Mouse (Mus musculus): Measurements from ENCODE around the gene Smo.

Smo gene

GRCm38 (mm10) chr6:29776542-29777237 lies 41.4 kb downstream of the Smo start:
- DNase-seq, result no peak

GRCm38 (mm10) chr6:29777238-29777555 lies 41.9 kb downstream of the Smo start:
- DNase-seq, result peak in 1 of 2 experiments; percentile 13

GRCm38 (mm10) chr6:29780082-29780481 lies 44.8 kb downstream of the Smo start:
- DNase-seq, result no peak

DNA sequence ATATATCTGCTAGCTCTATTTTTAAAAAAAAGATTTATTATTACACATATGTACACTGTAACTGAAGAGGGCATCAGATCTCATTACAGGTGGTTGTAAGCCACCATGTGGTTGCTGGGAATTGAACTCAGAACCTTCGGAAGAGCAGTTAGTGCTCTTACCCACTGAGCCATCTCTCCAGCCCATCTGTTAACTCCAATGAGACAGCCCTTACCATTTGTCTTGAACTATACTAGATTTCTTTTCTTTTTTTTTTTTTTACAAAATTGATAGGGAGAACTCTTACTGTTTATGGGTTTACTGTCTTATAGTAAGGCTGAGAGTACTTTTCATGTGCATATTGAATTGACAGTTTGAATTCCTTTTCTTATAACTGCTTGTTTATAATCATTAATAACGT lies 45.3 kb downstream of the Smo start:
- DNase-seq, result no peak

GRCm38 (mm10) chr6:29782239-29782638 lies 46.9 kb downstream of the Smo start:
- no peak for DNase-seq

DNA sequence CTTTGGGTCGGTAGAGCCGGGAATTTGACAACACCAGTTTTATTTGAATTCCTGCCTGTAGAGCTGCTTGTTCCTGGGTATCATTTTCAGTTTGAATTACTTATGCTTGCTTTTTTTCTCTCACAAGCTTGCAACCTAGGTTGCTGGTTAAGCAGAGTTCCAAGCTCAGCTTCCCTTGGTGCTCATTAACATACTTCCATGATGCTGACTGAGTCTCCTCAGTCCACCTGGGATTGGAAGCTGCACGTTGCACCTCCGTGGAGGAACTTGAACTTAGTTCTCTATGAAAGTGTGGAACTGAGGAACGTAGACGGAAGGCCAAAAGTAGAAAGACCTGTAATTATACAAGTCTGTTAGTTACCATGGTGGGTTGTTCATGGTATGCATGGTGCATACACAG lies 48.7 kb downstream of the Smo start:
- DNase-seq, result peak in 1 of 2 experiments; percentile 44

DNA sequence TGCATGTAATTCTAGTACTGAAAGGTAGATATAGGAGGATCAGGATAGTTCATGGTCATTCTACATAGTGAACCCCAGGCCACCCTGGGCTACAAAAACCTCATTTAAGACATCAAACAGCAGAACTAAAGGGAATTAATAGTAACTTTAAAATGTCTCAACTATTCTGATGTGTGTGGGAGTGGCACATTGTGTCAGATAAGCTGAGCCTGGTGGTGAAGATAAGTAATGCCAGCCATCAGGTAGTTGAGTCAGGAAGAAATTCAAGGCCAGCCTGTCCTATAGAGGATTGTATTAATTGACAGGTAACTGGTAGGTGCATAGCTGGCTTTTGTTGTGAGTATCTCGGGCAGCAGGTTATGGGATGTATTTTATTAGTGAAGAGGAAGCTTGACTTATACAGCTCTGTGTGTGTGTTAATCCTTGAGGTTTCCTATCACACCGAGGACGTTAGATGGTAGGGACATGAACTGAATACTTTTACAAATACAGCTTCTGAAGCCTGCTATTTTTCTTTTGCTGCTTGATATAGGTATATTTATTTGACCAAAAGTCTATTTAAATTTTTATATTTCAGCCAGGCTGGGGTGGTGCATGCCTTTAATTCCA lies 49.2 kb downstream of the Smo start:
- DNase-seq, result no peak

- no peak for DNase-seq
Measured at GRCm38 (mm10) chr6:29785759-29786158, 50.5 kb downstream of the Smo start.

DNA sequence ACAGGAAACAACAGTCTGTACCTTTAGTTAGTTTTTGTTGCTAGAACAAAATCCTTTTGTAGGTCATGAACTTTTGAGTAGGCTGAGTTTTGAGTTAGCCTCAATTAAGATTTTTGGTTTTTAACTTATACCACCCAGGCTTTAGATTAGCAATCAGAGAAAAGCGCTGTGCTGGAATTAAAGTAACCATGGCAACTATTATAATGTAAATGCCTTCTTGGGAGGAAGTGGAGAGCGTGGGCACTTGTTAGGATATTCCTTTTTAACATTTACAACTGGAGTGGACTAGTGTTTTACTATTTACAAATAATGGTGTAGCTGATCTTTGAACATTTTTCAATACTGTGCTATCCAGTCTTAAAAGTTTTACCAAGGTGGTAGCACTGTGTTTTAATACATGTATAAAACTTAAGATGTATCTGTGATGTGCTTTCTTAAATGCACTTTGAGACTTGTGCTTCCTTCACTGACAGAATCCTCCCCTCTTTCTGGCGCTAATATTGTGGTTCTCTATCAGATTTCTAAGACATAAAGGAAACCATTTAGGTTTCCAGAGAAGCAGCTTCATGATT lies 53.6 kb downstream of the Smo start:
- no peak for DNase-seq

DNA sequence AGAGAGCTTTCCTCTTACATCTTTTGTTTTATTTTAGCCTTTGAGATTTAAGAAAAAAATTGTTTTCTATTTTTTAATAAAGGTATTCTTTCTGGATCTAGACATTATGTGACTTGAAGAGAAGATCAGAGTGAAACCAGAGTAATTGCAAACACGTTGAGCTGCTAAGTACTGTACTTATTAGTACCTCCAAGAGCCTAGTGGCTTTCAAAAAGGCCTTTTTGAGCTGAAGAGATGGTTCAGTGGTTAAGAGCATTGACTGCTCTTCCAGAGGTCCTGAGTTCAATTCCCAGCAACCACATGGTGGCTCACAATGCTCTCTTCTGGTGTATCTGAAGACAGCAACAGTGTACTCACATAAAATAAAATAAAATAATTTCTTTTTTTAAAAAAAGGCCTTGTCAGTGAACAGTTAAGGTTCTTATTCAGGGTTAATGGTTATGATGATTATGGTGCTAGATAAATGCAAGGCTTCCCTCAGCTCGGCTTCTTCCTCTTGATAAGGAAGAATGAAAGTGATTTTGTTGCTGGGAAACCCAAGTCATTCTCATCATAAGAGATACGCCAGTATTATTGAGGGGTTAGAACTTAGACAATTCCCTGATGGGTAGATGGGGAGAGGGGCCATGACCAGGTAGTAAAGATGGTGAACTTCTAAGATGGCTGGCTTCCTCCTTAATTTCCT lies 54.9 kb downstream of the Smo start:
- no peak for DNase-seq

GRCm38 (mm10) chr6:29793520-29793919 lies 58.2 kb downstream of the Smo start:
- no peak for DNase-seq

DNA sequence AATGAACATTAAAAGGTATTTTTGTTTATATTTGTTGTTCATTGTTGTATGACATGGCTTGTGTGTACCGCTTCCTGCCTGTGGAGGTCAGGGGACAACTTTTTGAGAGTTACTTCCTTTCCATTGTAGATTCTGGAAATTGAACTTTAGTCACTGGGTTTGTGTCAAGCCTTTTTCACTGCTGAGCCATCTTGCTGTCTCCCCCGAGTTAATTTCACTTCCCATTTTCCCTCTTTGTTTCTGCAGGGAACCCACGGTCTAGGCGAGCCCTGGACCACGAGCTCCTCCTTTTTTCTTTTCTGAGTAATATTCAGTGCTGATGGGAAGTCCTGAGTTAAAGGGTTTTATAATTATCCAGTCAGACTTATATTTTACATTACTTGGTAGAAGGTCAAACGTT lies 59.3 kb downstream of the Smo start:
- DNase-seq, result no peak

- no peak for DNase-seq
Measured at GRCm38 (mm10) chr6:29802979-29803378, 67.7 kb downstream of the Smo start.

DNA sequence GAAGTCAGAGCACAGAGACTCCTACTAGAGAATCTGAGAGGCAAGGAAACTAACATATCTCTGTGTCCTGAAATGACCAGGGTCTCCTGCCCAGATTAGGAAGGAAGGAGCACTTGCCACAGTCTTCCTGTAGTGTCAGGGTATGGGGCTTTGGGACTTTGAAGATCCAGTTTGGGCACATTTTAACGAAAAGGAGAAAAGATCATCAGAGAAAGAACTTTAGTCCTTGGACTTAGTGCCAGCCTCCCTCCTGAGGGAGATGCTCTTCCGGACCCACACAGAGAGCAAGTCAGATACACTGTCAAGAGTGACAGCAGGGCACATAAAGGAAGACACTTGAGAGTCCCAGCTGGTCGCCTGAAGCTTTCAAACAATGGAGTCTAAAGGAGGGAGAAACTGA lies 68.7 kb downstream of the Smo start:
- DNase-seq, result no peak

DNA sequence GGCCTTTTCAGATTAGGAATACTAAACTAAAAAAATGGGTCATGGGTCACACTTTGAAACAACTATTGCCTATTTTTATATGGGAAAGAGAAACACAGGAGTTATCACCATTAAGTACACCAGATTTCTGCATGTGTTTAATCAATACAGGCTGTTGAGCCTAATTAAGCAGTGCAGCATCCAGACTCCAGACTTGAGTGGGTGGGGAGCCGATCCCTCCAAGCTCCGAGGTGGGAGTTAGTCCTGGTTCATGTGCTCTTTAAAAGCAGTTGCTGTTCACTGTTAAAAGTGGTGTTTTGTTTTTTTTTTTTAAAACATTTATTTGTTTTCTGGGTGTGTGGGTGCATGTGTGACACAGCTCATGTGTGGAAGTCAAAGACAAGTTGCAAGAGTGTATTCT lies 70.1 kb downstream of the Smo start:
- DNase-seq, result no peak

Measured in kidney, postnatal 25 days (tissue).